22 mouse cellular contexts compared by ENCODE assay signal in the genomic region with DNA sequence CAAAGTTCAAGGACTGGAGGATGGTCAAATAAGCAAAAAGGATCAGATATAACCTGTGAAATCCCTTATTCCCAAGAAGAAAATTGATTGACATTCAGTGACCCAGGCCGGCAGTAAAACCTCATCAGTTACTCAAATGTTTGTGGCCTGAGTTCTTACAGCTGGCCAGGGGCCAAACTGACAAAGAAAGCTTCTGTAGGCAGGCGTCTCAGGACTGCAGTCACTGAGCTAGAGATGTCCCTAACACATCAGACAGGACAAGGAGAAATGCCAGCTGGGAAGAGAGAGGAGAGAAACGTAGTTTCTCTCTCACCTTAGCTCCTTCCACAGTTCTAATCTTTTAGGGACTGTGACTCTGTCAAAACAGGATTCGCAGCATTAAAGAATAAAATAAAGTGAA.
A peak's percentile ranks its signal among the peaks of the same experiment; 100 is the strongest.
DNase-seq lines count a peak whose midpoint lies in the region; ATAC-seq and TF ChIP-seq lines count a peak whose summit lies in the region.
"Had no signal": no experiment of that assay in that cellular context is flagged by ENCODE, and none has a peak within 500 bp of the region (broad histone marks: within the 10 kb centered on the region; RNA-seq: fewer than 3 reads in every experiment).

No protein-coding gene starts in this region.

- no peaks in the 10 kb centered on the region for H3K36me3 ChIP-seq in lung, postnatal 0 days (ENCODE audit: insufficient read depth, low read length)
- H3K36me3 ChIP-seq in hindbrain, embryonic 16.5 days (ENCODE audit: control insufficient read depth, insufficient read depth, low read length): no peaks in the 10 kb centered on the region
- H3K36me3 ChIP-seq: embryonic facial prominence, embryonic 13.5 days; forebrain, embryonic 12.5 days; G1E; heart, embryonic 15.5 days; hindbrain, embryonic 13.5 days had no signal

- H3K27ac ChIP-seq in lung, postnatal 0 days (ENCODE audit: low read length): no peak overlapping the region
- H3K27ac ChIP-seq in hindbrain, embryonic 16.5 days (ENCODE audit: low read depth, low read length): no peak overlapping the region
- H3K27ac ChIP-seq: embryonic facial prominence, embryonic 13.5 days; forebrain, embryonic 12.5 days; heart, adult 2 months; heart, embryonic 15.5 days; hindbrain, embryonic 13.5 days had no signal

- no peaks in the 10 kb centered on the region for H3K9me3 ChIP-seq in lung, postnatal 0 days (ENCODE audit: low read length)
- no peaks in the 10 kb centered on the region for H3K9me3 ChIP-seq in hindbrain, embryonic 16.5 days (ENCODE audit: control insufficient read depth, low read length)
- H3K9me3 ChIP-seq: embryonic facial prominence, embryonic 13.5 days; forebrain, embryonic 12.5 days; G1E; heart, embryonic 15.5 days; hindbrain, embryonic 13.5 days had no signal

- no peak overlapping the region for H3K4me2 ChIP-seq in lung, postnatal 0 days (replicated peaks; ENCODE audit: low read depth, low read length)
- no peak overlapping the region for H3K4me2 ChIP-seq in hindbrain, embryonic 16.5 days (ENCODE audit: low read length)
- H3K4me2 ChIP-seq: embryonic facial prominence, embryonic 13.5 days; forebrain, embryonic 12.5 days; heart, embryonic 11.5 days; heart, embryonic 15.5 days; hindbrain, embryonic 13.5 days had no signal

- peaks cover 2% of the 10 kb centered on the region; the same call in 1 of the 2 replicates for H3K4me1 ChIP-seq in lung, postnatal 0 days (ENCODE audit: insufficient read depth, low read depth, low read length)
- no peaks in the 10 kb centered on the region for H3K4me1 ChIP-seq in hindbrain, embryonic 16.5 days (ENCODE audit: control insufficient read depth, insufficient read depth, low read depth, low read length)
- H3K4me1 ChIP-seq: embryonic facial prominence, embryonic 13.5 days; forebrain, embryonic 12.5 days; heart, embryonic 15.5 days; hindbrain, embryonic 13.5 days had no signal

- H3K27me3 ChIP-seq in lung, postnatal 0 days (replicated peaks; ENCODE audit: insufficient read depth, low read length): no peaks in the 10 kb centered on the region
- H3K27me3 ChIP-seq in hindbrain, embryonic 16.5 days (replicated peaks; ENCODE audit: control insufficient read depth, insufficient read depth, low read length): no peaks in the 10 kb centered on the region
- H3K27me3 ChIP-seq: embryonic facial prominence, embryonic 13.5 days; forebrain, embryonic 12.5 days; heart, embryonic 15.5 days; hindbrain, embryonic 13.5 days had no signal

- TF ChIP-seq CTCF in lung, postnatal 0 days (IDR thresholded peaks at IDR 0.05): no peak

- DNase-seq in kidney, postnatal 10 days: peak; percentile 10
- DNase-seq in kidney, postnatal 36 days: no peak
- peak; percentile 24 for DNase-seq in lung, postnatal 0 days (ENCODE audit: low spot score)
- DNase-seq in lung, postnatal 14 days: no peak
- peak; percentile 13 for DNase-seq in embryo, embryonic 11 days
- DNase-seq in layer of hippocampus, postnatal 10 days (ENCODE audit: low spot score in 2 of 2): no peak
- DNase-seq: adrenal gland, postnatal 10 days; B cell, adult 2 months; cerebellum, adult 11-12 months; cerebellum, adult 9-10 months; gastrocnemius, postnatal 14 days; heart, adult 2 months; heart, postnatal 14 days had no signal

- ATAC-seq in lung, postnatal 0 days: no peak
- no peak for ATAC-seq in hindbrain, embryonic 16.5 days
- ATAC-seq: CD4-positive, CD25-positive, alpha-beta regulatory T cell, adult 4 months; forebrain, embryonic 16.5 days had no signal

- no peak for TF ChIP-seq EP300 in lung, postnatal 0 days (IDR thresholded peaks at IDR 0.05)

- H3K4me3 ChIP-seq in lung, postnatal 0 days (ENCODE audit: low read depth, low read length): no peak overlapping the region
- H3K4me3 ChIP-seq in hindbrain, embryonic 16.5 days (ENCODE audit: low read length): no peak overlapping the region
- H3K4me3 ChIP-seq: embryonic facial prominence, embryonic 13.5 days; forebrain, embryonic 12.5 days; heart, adult 2 months; heart, embryonic 15.5 days; hindbrain, embryonic 13.5 days had no signal

- no peak overlapping the region for H3K9ac ChIP-seq in lung, postnatal 0 days (replicated peaks; ENCODE audit: low read depth)
- no peak overlapping the region for H3K9ac ChIP-seq in hindbrain, embryonic 16.5 days (ENCODE audit: low read depth, low read length)
- H3K9ac ChIP-seq: embryonic facial prominence, embryonic 13.5 days; forebrain, embryonic 12.5 days; heart, embryonic 15.5 days; hindbrain, embryonic 13.5 days had no signal

- WGBS in lung, postnatal 0 days: 26% methylated on average over 4 of the region's 4 CpGs
- WGBS in hindbrain, embryonic 16.5 days: 63% methylated on average over 4 of the region's 4 CpGs

Comparison
In these comparisons a context has a peak if more than half of its experiments do, and no peak if none do; other contexts are left out.
1. DNase-seq: peak in kidney, postnatal 10 days (single experiment), lung, postnatal 0 days (single experiment) and embryo, embryonic 11 days (single experiment); none in kidney, postnatal 36 days (0 of 2), lung, postnatal 14 days (single experiment) and layer of hippocampus, postnatal 10 days (0 of 2).